Mouse (Mus musculus): ENCODE results near the gene Stk24. TPM values are rescaled to one million over a fixed set of nuclear protein-coding genes. Genes with fewer than 3 reads are reported as not detected.
A peak's percentile ranks its signal among the peaks of the same experiment; 100 is the strongest.

Stk24 gene
- polyA plus RNA-seq, 1 experiment: 37.2 TPM

GRCm38 (mm10) chr14:121378243-121379115, 1.3 kb downstream of the Stk24 start:
- H3K4me1 ChIP-seq (ENCODE audit: control insufficient read depth, insufficient read depth, low read length): no peaks in the 10 kb centered on the region
- DNase-seq: peak; percentile 49 to 77
- TF ChIP-seq CTCF (IDR thresholded peaks at IDR 0.05; ENCODE audit: borderline replicate concordance, insufficient read depth, low read depth, low read length) (no peak), POLR2A (IDR thresholded peaks at IDR 0.05; ENCODE audit: borderline replicate concordance, insufficient read depth, low read length) (no peak)
- 1% methylated on average over 73 of the region's 83 CpGs for WGBS
- H3K27ac ChIP-seq (ENCODE audit: insufficient read depth, low read length): peak overlapping the region; percentile 61; the same call in 1 of the 2 replicates
- H3K27me3 ChIP-seq (ENCODE audit: control insufficient read depth, insufficient read depth, low read length): no peaks in the 10 kb centered on the region
- peak overlapping the region; percentile 60 for H3K4me3 ChIP-seq (replicated peaks; ENCODE audit: insufficient read depth, low read depth, low read length)

- H3K4me1 ChIP-seq (ENCODE audit: control insufficient read depth, insufficient read depth, low read length): no peaks in the 10 kb centered on the region
- no peak overlapping the region for H3K27ac ChIP-seq (ENCODE audit: insufficient read depth, low read length)
- no peak for TF ChIP-seq CTCF (IDR thresholded peaks at IDR 0.05; ENCODE audit: borderline replicate concordance, insufficient read depth, low read depth, low read length)
- TF ChIP-seq POLR2A (IDR thresholded peaks at IDR 0.05; ENCODE audit: borderline replicate concordance, insufficient read depth, low read length): no peak
- H3K27me3 ChIP-seq (ENCODE audit: control insufficient read depth, insufficient read depth, low read length): no peaks in the 10 kb centered on the region
- 65% methylated on average over 6 of the region's 6 CpGs for WGBS
- H3K4me3 ChIP-seq (replicated peaks; ENCODE audit: insufficient read depth, low read depth, low read length): no peak overlapping the region
- no peak for DNase-seq
These were observed 3.2 kb downstream of the Stk24 start for GRCm38 (mm10) chr14:121376566-121376965.

DNA sequence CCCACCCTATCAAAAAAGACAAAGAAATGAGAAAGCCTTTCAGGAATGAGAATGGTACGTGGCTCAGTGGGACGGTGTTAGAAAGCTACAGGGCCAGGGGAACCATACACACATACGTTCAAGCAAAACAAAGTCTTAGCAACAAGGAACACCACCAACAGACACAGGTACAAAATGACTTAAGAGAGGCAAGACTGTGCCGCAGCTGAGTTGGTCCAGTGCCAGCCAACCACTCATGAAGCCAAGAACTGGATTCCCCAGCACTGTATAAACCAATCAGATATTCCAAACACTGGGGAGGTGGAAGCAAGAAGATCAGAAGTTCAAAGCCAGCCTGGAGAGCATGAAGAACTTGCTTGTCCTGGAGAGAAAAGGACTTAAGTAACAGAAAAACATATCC, 5.9 kb downstream of the Stk24 start:
- no peak for TF ChIP-seq POLR2A (IDR thresholded peaks at IDR 0.05; ENCODE audit: borderline replicate concordance, insufficient read depth, low read length)
- Histone ChIP-seq H3K4me1 (ENCODE audit: control insufficient read depth, insufficient read depth, low read length) (0 out of 2 replicates have a peak, but pooled peaks cover 3% of the 10 kb centered on the region), H3K27ac (ENCODE audit: insufficient read depth, low read length) (no peak overlapping the region), H3K4me3 (replicated peaks; ENCODE audit: insufficient read depth, low read depth, low read length) (no peak overlapping the region), H3K27me3 (ENCODE audit: control insufficient read depth, insufficient read depth, low read length) (no peaks in the 10 kb centered on the region)
- DNase-seq: peak in 1 of 2 experiments; percentile 27
- 72% methylated on average over 4 of the region's 4 CpGs for WGBS

GRCm38 (mm10) chr14:121373020-121373419, 6.8 kb downstream of the Stk24 start:
- no peak overlapping the region for H3K27ac ChIP-seq (ENCODE audit: insufficient read depth, low read length)
- H3K27me3 ChIP-seq (ENCODE audit: control insufficient read depth, insufficient read depth, low read length): no peaks in the 10 kb centered on the region
- 81% methylated on average over 9 of the region's 9 CpGs for WGBS
- DNase-seq: no peak
- no peak for TF ChIP-seq CTCF (IDR thresholded peaks at IDR 0.05; ENCODE audit: borderline replicate concordance, insufficient read depth, low read depth, low read length)
- TF ChIP-seq POLR2A (IDR thresholded peaks at IDR 0.05; ENCODE audit: borderline replicate concordance, insufficient read depth, low read length): no peak
- H3K4me3 ChIP-seq (replicated peaks; ENCODE audit: insufficient read depth, low read depth, low read length): no peak overlapping the region
- 0 out of 2 replicates have a peak, but pooled peaks cover 3% of the 10 kb centered on the region for H3K4me1 ChIP-seq (ENCODE audit: control insufficient read depth, insufficient read depth, low read length)

GRCm38 (mm10) chr14:121371911-121372820, 7.6 kb downstream of the Stk24 start:
- no peak overlapping the region for H3K4me3 ChIP-seq (replicated peaks; ENCODE audit: insufficient read depth, low read depth, low read length)
- peaks cover 7% of the 10 kb centered on the region; the same call in 1 of the 2 replicates for H3K4me1 ChIP-seq (ENCODE audit: control insufficient read depth, insufficient read depth, low read length)
- no peak for TF ChIP-seq CTCF (IDR thresholded peaks at IDR 0.05; ENCODE audit: borderline replicate concordance, insufficient read depth, low read depth, low read length)
- no peak for TF ChIP-seq POLR2A (IDR thresholded peaks at IDR 0.05; ENCODE audit: borderline replicate concordance, insufficient read depth, low read length)
- DNase-seq: no peak
- H3K27ac ChIP-seq (ENCODE audit: insufficient read depth, low read length): no peak overlapping the region
- no peaks in the 10 kb centered on the region for H3K27me3 ChIP-seq (ENCODE audit: control insufficient read depth, insufficient read depth, low read length)
- WGBS: 92% methylated on average over 5 of the region's 5 CpGs

- 73% methylated on average over 5 of the region's 5 CpGs for WGBS
- H3K4me1 ChIP-seq (ENCODE audit: control insufficient read depth, insufficient read depth, low read length): peaks cover 7% of the 10 kb centered on the region; the same call in 1 of the 2 replicates
- no peak for DNase-seq
- H3K4me3 ChIP-seq (replicated peaks; ENCODE audit: insufficient read depth, low read depth, low read length): no peak overlapping the region
- no peak overlapping the region for H3K27ac ChIP-seq (ENCODE audit: insufficient read depth, low read length)
- no peak for TF ChIP-seq CTCF (IDR thresholded peaks at IDR 0.05; ENCODE audit: borderline replicate concordance, insufficient read depth, low read depth, low read length)
- no peak for TF ChIP-seq POLR2A (IDR thresholded peaks at IDR 0.05; ENCODE audit: borderline replicate concordance, insufficient read depth, low read length)
- no peaks in the 10 kb centered on the region for H3K27me3 ChIP-seq (ENCODE audit: control insufficient read depth, insufficient read depth, low read length)
These were observed 10.4 kb downstream of the Stk24 start for GRCm38 (mm10) chr14:121369385-121369784.

- TF ChIP-seq CTCF (IDR thresholded peaks at IDR 0.05; ENCODE audit: borderline replicate concordance, insufficient read depth, low read depth, low read length): no peak
- no peak for TF ChIP-seq POLR2A (IDR thresholded peaks at IDR 0.05; ENCODE audit: borderline replicate concordance, insufficient read depth, low read length)
- H3K27ac ChIP-seq (ENCODE audit: insufficient read depth, low read length): no peak overlapping the region
- no peak overlapping the region for H3K4me3 ChIP-seq (replicated peaks; ENCODE audit: insufficient read depth, low read depth, low read length)
- no peaks in the 10 kb centered on the region for H3K27me3 ChIP-seq (ENCODE audit: control insufficient read depth, insufficient read depth, low read length)
- 84% methylated on average over 4 of the region's 4 CpGs for WGBS
- DNase-seq: no peak
- peaks cover 7% of the 10 kb centered on the region; the same call in 1 of the 2 replicates for H3K4me1 ChIP-seq (ENCODE audit: control insufficient read depth, insufficient read depth, low read length)
These were observed 11.6 kb downstream of the Stk24 start for GRCm38 (mm10) chr14:121368108-121368705.

Data from cerebellum, adult 2 months (tissue).